Mouse (Mus musculus) kidney, postnatal 0 days (tissue): ENCODE data around the gene Mtch1. TPM values are rescaled to one million over a fixed set of nuclear protein-coding genes. Genes with fewer than 3 reads are reported as not detected.

Experiments
- ATAC-seq: fragments of 200-750 bp; cut with Nextera tagmentation; replicated peaks from 2 replicates; pipeline ENCODE4 v1.8.0; 2017; ENCODE audit warnings: low read depth, moderate number of reproducible peaks, moderate TSS enrichment, moderate library complexity; ENCODE audit not compliant: low FRiP score
- DNase-seq: peaks from one replicate; pipeline ENCODE4 v3.0.0-alpha.2; 2016; ENCODE audit warnings: low spot score
- H3K27ac ChIP-seq: fragments of 300-500 bp; sonication (generic); 2 replicates; pipeline ENCODE4 v1.5.1; 2014; ENCODE audit warnings: mild to moderate bottlenecking
- H3K27me3 ChIP-seq: fragments of 300-500 bp; sonication (generic); 2 replicates; pipeline ENCODE4 v1.6.1; 2014; ENCODE audit warnings: low read length, mixed read lengths; ENCODE audit not compliant: insufficient read depth
- H3K36me3 ChIP-seq: fragments of 300-500 bp; sonication (generic); 2 replicates; pipeline ENCODE4 v1.6.1; 2014; ENCODE audit warnings: low read length, mixed read lengths; ENCODE audit not compliant: insufficient read depth
- H3K4me1 ChIP-seq: fragments of 300-500 bp; sonication (generic); replicated peaks from 2 replicates; pipeline ENCODE4 v1.6.1; 2014; ENCODE audit warnings: antibody characterized with exemption, low read length, mixed read lengths; ENCODE audit not compliant: insufficient read depth
- H3K4me2 ChIP-seq: fragments of 300-500 bp; sonication (generic); 2 replicates; pipeline ENCODE4 v1.6.1; 2014; ENCODE audit warnings: mild to moderate bottlenecking, low read length, moderate library complexity, mixed read lengths
- H3K4me3 ChIP-seq: fragments of 300-500 bp; sonication (generic); replicated peaks from 2 replicates; pipeline ENCODE4 v1.5.1; 2014; ENCODE audit warnings: low read depth, low read length
- H3K9ac ChIP-seq: fragments of 300-500 bp; sonication (generic); 2 replicates; pipeline ENCODE4 v1.6.1; 2014; ENCODE audit warnings: low read depth, low read length
- H3K9me3 ChIP-seq: fragments of 300-500 bp; sonication (generic); replicated peaks from 2 replicates; pipeline ENCODE4 v1.6.1; 2016; ENCODE audit warnings: low read length, inconsistent platforms, mixed read lengths
- CTCF ChIP-seq: IDR thresholded peaks from 2 replicates; pipeline ENCODE4 v1.5.1; 2016; ENCODE audit warnings: antibody characterized with exemption, low read depth, mild to moderate bottlenecking, moderate library complexity
- WGBS: fragments of 180-500 bp; shearing (Covaris S2); extraction: QIAGEN DNeasy Blood & Tissue Kit; methylation state at CpG from one replicate; pipeline ENCODE4 v1.1.7; 2014; 5-methylcytosine and 5-hydroxymethylcytosine counted together
- polyA plus RNA-seq: library from polyadenylated mRNA; unstranded; fragments of >200 nt; fragmentation: Nextera tagmentation; extraction: Ambion mirVana; gene quantifications from 2 replicates; pipeline ENCODE4 v1.2.1, GENCODE M21; 2015

Mtch1 gene
- polyA plus RNA-seq, 1 experiment from 2014 or later, result 307 TPM

DNA sequence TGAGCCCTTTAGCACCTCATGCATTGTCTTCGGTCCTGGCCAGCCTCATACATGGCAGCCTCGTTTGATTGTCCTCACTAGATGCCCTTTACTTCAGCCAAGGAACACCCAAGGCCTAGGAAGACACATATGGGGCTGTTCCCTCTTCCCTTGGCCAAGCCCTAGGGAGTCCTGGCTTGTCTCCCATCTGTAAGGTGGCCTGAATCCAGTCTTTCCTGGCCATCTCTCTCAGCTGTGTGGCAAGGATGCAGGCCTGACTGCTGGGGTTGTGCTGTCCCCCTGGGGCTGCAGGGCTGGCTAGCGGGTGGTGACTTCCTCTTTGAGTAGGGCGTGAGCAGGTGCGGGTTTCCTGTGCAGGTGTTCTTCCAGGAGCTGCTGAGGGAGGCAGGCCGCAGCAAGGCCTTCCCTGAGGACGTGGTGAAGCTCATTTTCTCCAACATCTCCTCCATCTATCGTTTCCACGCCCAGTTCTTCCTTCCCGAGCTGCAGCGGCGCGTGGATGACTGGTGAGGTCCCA is 17.4 kb upstream of the Mtch1 start:
- TF ChIP-seq CTCF, result no peak
- no peaks in the 10 kb centered on the region for H3K9me3 ChIP-seq
- H3K4me1 ChIP-seq, result no peaks in the 10 kb centered on the region
- 84% methylated on average over 13 of the region's 13 CpGs for WGBS
- no peak overlapping the region for H3K27ac ChIP-seq
- H3K27me3 ChIP-seq, result no peaks in the 10 kb centered on the region
- DNase-seq, result no peak
- no peak overlapping the region for H3K4me3 ChIP-seq
- ATAC-seq, result no peak
- no peaks in the 10 kb centered on the region for H3K36me3 ChIP-seq
- H3K4me2 ChIP-seq, result no peak overlapping the region
- no peak overlapping the region for H3K9ac ChIP-seq

DNA sequence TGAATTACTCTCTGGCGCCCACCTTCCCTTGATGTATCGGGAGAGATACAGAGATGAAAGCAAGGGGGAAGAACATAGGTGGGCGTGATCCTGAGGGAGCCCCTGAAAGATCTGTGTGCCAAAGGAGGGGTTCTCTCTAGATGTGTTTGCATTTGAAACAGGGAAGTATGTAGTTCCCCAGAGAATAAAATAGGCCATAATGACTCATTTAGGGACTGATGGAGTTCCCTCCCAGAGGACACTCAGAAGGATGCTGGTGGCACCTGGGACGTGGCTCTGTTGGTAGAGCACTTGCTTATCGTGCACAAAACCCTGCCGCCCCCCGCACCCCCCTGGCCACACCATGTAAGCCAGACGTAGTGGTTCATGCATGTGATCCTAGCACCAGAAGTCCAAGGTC is 15.4 kb upstream of the Mtch1 start:
- Histone ChIP-seq H3K4me2 (no peak overlapping the region), H3K4me3 (no peak overlapping the region), H3K27ac (no peak overlapping the region), H3K9me3 (no peaks in the 10 kb centered on the region), H3K4me1 (no peaks in the 10 kb centered on the region), H3K9ac (no peak overlapping the region), H3K36me3 (no peaks in the 10 kb centered on the region), H3K27me3 (no peaks in the 10 kb centered on the region)
- no peak for TF ChIP-seq CTCF
- 79% methylated on average over 8 of the region's 8 CpGs for WGBS
- no peak for ATAC-seq
- DNase-seq, result no peak

DNA sequence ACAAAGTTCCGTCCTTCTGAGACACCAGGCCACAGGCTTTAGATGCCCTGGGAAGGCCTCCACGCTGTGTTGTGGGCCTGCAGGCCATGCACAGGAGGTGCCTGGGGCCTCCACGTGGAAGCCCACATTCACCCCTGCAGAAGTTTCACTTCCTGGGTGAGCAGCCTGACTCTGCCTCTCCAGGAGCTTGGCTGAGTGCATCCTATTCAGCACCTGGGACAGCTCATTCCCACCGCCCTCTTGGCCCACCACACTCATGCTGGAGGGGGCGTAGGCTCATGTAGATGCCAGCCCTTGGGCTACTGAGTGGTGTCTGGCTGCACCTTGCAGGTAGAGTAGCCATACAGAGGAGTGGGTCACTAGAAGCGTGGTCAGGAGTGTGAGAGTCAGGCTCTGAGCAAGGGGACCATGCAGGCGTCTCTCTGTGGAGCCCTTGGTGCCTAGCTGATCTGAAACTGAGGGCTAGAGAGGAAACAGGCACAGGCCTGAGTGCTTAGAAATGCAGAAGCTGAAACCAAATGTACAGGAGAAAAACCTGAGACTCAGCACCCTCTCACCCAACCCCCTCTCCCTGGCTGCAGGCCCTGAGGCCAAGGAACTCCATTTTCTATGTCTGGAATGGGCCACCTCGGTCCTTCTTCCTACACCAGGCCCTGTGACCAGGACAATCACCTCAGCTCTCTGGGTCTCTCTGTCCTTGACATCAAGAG is 14.4 kb upstream of the Mtch1 start:
- DNase-seq (no peak), ATAC-seq (no peak)
- Histone ChIP-seq H3K4me3 (no peak overlapping the region), H3K4me1 (peaks cover under 1% of the 10 kb centered on the region; the same call in 1 of the 2 replicates), H3K27me3 (no peaks in the 10 kb centered on the region), H3K27ac (no peak overlapping the region), H3K9me3 (no peaks in the 10 kb centered on the region), H3K9ac (no peak overlapping the region), H3K4me2 (no peak overlapping the region; the same call in 1 of the 2 replicates), H3K36me3 (no peaks in the 10 kb centered on the region)
- WGBS, result 57% methylated on average over 8 of the region's 8 CpGs
- no peak for TF ChIP-seq CTCF

DNA sequence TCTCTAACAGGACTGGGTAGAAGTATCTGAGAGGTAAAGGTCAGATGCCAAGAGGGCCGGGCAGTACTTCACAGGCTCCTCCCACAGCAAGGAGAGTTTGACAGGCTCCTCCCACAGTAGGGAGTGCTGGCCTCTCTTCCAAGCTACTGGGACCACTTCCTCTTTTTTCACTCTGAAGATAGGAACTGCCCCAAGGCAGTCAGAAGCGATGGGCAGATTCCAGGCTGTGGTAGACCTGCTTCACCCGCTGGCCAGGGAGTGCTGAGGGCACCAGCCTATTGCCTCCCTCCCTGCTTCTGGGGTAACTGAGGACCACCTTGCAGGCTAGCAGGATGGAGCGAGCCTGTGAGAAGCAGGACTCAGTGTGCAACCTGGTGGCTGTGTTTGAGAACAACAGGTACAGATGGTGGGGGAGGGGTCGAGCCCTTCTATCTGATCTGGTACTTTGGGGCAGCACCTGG is 13.1 kb upstream of the Mtch1 start, which contains the start of gene Fgd2:
Fgd2 (plus strand) TSS at position 154 of the 461 bp plus-strand sequence.
- peaks cover 14% of the 10 kb centered on the region for H3K4me1 ChIP-seq
- H3K27ac ChIP-seq, result no peak within 1 kb of the TSS
- H3K9ac ChIP-seq, result no peak within 1 kb of the TSS
- no peak for ATAC-seq
- no peak within 1 kb of the TSS for H3K4me3 ChIP-seq
- WGBS, result 16% methylated on average over 5 of the region's 5 CpGs
- no peak within 1 kb of the TSS; the same call in none of the 2 replicates for H3K4me2 ChIP-seq
- no peaks in the 10 kb centered on the region for H3K27me3 ChIP-seq
- H3K36me3 ChIP-seq, result no peaks in the 10 kb centered on the region
- DNase-seq, result peak; percentile 51
- no peaks in the 10 kb centered on the region for H3K9me3 ChIP-seq
- TF ChIP-seq CTCF, result peak; percentile 42; the same call in 1 of the 2 replicates

DNA sequence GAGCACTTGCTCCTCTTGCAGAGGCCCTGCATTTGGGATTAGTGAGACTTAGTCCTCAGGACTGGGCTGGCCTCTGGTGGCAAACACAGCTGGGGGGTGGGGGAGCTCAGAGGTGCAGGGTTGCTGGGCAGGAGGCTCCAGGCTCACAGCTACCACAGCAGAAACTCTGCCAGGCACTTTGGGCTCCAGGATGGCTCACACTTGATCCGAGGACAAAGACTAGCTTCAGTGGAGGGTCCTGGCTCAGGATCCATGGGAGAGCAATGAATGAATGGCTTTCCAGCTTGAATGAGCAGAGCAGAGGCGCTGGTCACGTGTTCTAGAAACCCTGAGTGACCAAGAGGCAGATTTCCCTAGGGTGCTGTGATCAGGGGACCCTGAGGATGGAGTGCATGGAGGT is 11.2 kb upstream of the Mtch1 start:
- Histone ChIP-seq H3K4me3 (no peak overlapping the region), H3K9ac (no peak overlapping the region), H3K27ac (no peak overlapping the region), H3K9me3 (no peaks in the 10 kb centered on the region), H3K4me1 (peaks cover 20% of the 10 kb centered on the region), H3K4me2 (no peak overlapping the region), H3K27me3 (no peaks in the 10 kb centered on the region), H3K36me3 (no peaks in the 10 kb centered on the region)
- WGBS, result 90% methylated on average over 3 of the region's 3 CpGs
- ATAC-seq, result no peak
- TF ChIP-seq CTCF, result no peak
- DNase-seq, result no peak

DNA sequence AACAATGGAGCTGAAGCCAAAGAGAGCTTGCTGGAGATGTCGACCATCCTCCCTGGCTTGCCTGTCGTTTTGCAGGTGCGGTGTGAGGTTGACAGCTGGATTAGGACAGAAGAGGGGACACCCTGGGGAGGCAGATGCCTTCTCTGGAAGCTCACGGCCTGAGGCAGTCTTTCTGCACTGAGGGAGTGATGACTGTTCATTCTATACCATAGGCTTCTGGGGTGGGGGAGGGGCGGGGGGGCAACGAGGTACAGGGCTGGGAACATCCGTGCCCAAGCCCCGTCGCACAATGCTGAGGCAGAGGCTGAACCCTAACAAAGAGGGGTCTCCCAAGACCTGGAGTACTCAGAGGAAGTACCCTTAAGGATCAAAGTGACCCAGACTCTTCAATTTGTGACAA is 9.1 kb upstream of the Mtch1 start:
- peak overlapping the region; percentile 20 for H3K4me3 ChIP-seq
- H3K9ac ChIP-seq, result peak overlapping the region; percentile 52
- peak overlapping the region; percentile 94 for H3K27ac ChIP-seq
- peaks cover 20% of the 10 kb centered on the region for H3K4me1 ChIP-seq
- no peaks in the 10 kb centered on the region for H3K36me3 ChIP-seq
- 0 out of 2 replicates have a peak, but pooled peaks have one; percentile 14 for ATAC-seq
- no peak for TF ChIP-seq CTCF
- 15% methylated on average over 9 of the region's 9 CpGs for WGBS
- no peak for DNase-seq
- no peaks in the 10 kb centered on the region for H3K27me3 ChIP-seq
- no peaks in the 10 kb centered on the region for H3K9me3 ChIP-seq
- H3K4me2 ChIP-seq, result peak overlapping the region; percentile 56
